Mouse (Mus musculus): ENCODE measurements at regions not wholly inside any gene's neighbourhood (a gene's known extent, or its start where the extent isn't known, plus 50 kb on each side); places are given as distances from the start of the nearest gene placed in this dataset.
"Not testable (repeated sequence)": the region's sequence is repeated elsewhere in the genome, so short reads cannot be mapped to it uniquely, and the experiment has no call there.

GRCm38 (mm10) chrX:63991127-63991526 lies 160.9 kb downstream of the Gm6760 start:
- intact Hi-C loops (cut with DNase I), result no loop called here
- peak in 1 of 2 experiments; percentile 25 for DNase-seq

GRCm38 (mm10) chrX:63972386-63972785 lies 179.6 kb downstream of the Gm6760 start:
- intact Hi-C loops (cut with DNase I), result not testable (repeated sequence)

More at GRCm38 (mm10) chrX:63972386-63972785, 179.6 kb downstream of the Gm6760 start:
- DNase-seq, result not testable (repeated sequence)
